Mouse (Mus musculus): Measurements from ENCODE around the gene Gm49342. TPM values are rescaled to one million over a fixed set of nuclear protein-coding genes. Genes with fewer than 3 reads are reported as not detected.

The Gm49342 gene
- polyA plus RNA-seq, 1 experiment from 2014 or later = not detected

DNA sequence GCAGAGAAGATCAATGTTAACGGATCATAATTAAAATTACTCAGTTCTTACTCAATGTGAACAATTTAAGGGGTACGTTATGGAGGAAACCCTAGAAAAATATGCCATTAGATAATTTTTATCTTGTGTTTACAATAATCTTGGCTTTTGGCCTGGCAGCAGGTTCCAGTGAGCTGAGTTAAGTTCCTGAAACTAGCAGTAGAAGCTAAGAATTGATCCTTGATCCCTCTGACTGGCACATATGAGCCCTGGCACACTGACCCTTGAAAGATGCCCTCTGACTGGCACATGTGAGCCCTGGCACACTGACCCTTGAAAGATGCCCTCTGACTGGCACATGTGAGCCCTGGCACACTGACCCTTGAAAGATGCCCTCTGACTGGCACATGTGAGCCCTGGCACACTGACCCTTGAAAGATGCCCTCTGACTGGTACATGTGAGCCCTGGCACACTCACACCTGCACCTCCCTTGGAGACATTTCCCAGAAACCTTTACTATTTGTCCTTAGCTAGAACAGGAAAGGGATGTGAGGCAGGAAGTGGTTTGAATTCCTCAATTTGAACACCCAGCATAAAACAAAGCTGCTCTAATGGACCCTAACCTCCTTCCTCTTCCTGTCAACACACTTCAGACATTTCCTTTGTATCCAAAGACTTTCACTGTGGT, 53.8 kb downstream of the Gm49342 start:
- no peak overlapping the region for H3K4me2 ChIP-seq
- ATAC-seq (ENCODE audit: low FRiP score, low read depth) = no peak
- H3K9ac ChIP-seq = no peak overlapping the region
- no peaks in the 10 kb centered on the region for H3K36me3 ChIP-seq
- H3K27ac ChIP-seq (replicated peaks) = no peak overlapping the region
- no peaks in the 10 kb centered on the region for H3K9me3 ChIP-seq
- no peak overlapping the region for H3K4me3 ChIP-seq
- 84% methylated on average over 2 of the region's 2 CpGs for WGBS
- no peaks in the 10 kb centered on the region for H3K27me3 ChIP-seq
- no peaks in the 10 kb centered on the region for H3K4me1 ChIP-seq (replicated peaks)

- H3K4me1 ChIP-seq (replicated peaks) = no peaks in the 10 kb centered on the region
- H3K9ac ChIP-seq = no peak within 1 kb of the TSS
- H3K9me3 ChIP-seq = no peaks in the 10 kb centered on the region
- 87% methylated on average over 8 of the region's 8 CpGs for WGBS
- H3K4me3 ChIP-seq = no peak within 1 kb of the TSS
- no peak within 1 kb of the TSS for H3K27ac ChIP-seq (replicated peaks)
- no peaks in the 10 kb centered on the region for H3K36me3 ChIP-seq
- H3K27me3 ChIP-seq = no peaks in the 10 kb centered on the region
- no peak for ATAC-seq (ENCODE audit: low FRiP score, low read depth)
- H3K4me2 ChIP-seq = no peak within 1 kb of the TSS
These were observed 63.0 kb downstream of the Gm49342 start, which contains the start of gene Rnase10 for GRCm38 (mm10) chr14:51007152-51007801. Rnase10 (plus strand) TSS chr14:51007751.

DNA sequence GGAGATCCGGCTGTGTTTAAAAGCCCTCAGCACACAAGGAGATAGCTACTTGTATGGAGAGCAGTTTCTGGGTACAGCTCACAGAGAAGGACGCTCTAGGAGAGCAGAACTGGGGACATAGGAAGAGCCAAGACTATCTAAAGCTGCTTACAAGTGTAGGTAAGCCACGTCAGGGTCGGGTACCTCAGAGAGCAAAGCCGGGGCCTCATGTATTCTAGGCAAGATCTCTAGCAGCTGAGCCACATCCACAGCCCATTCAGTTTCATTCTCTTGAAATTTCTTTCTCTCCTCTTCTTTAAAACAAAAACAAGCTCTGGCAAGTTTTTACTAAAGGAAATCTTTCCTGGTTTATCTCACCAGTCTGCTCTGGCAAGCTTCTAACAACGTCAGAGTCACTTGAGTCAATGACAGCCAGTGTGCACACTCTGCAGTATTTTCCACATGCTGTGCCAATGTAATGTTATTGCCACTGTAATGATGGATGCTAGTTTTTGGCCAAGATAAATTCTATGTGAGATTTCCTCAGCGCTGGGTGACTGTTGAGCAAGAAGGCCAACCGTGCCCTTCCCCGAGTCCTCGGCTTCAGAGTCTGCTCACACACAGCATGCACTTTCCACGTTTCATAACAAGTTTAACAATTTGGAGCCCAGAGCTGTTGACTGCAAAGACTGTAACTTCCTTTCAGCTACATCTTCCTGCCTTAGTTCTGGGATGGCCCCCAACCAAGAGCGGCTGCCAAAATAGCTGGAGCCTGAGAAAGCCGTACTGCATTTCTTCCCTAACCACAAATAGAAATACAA, 63.8 kb downstream of the Gm49342 start:
- no peak overlapping the region for H3K9ac ChIP-seq
- no peak for ATAC-seq (ENCODE audit: low FRiP score, low read depth)
- no peak overlapping the region for H3K4me2 ChIP-seq
- H3K9me3 ChIP-seq = no peaks in the 10 kb centered on the region
- H3K4me1 ChIP-seq (replicated peaks) = no peaks in the 10 kb centered on the region
- 82% methylated on average over 13 of the region's 13 CpGs for WGBS
- H3K27me3 ChIP-seq = no peaks in the 10 kb centered on the region
- H3K4me3 ChIP-seq = no peak overlapping the region
- no peak overlapping the region for H3K27ac ChIP-seq (replicated peaks)
- H3K36me3 ChIP-seq = no peaks in the 10 kb centered on the region

DNA sequence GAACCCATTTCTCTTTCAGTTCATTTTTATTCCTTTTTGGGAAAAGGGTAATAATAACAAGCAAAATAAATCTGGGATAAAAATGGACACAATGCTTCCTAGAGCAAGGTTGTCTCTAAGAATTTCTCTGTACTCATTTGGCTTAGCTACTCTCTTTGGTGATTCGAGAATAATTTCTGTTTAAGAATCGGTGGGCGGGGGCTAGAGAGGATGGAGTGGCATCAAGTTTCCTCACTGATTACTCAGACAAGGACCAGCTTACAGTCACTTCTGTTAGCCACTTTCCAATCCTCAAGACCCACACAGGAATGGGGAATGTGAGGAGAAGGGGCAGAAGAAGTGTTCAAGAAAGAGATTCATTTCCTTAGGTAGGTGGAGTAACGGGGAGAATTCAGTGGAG, 64.5 kb downstream of the Gm49342 start:
- Histone ChIP-seq H3K4me2 (no peak overlapping the region), H3K4me3 (no peak overlapping the region), H3K4me1 (replicated peaks) (no peaks in the 10 kb centered on the region), H3K9me3 (no peaks in the 10 kb centered on the region), H3K27ac (replicated peaks) (no peak overlapping the region), H3K27me3 (no peaks in the 10 kb centered on the region), H3K36me3 (no peaks in the 10 kb centered on the region), H3K9ac (no peak overlapping the region)
- no peak for ATAC-seq (ENCODE audit: low FRiP score, low read depth)
- WGBS = 92% methylated on average over 4 of the region's 4 CpGs

- WGBS = 89% methylated on average over 6 of the region's 6 CpGs
- no peaks in the 10 kb centered on the region for H3K4me1 ChIP-seq (replicated peaks)
These were observed 65.3 kb downstream of the Gm49342 start for GRCm38 (mm10) chr14:51009572-51009971.

More at GRCm38 (mm10) chr14:51009572-51009971, 65.3 kb downstream of the Gm49342 start:
- Histone ChIP-seq H3K27ac (replicated peaks) (no peak overlapping the region), H3K9me3 (no peaks in the 10 kb centered on the region), H3K4me2 (no peak overlapping the region), H3K27me3 (no peaks in the 10 kb centered on the region), H3K9ac (no peak overlapping the region), H3K36me3 (no peaks in the 10 kb centered on the region), H3K4me3 (no peak overlapping the region)
- no peak for ATAC-seq (ENCODE audit: low FRiP score, low read depth)

Other genes with a start within 250 kb of the Gm49342 start
- not detected in 2 replicates for gene Olfr748, start 237.1 kb upstream of the Gm49342 start, polyA plus RNA-seq (2015; fragmentation: Nextera tagmentation; extraction: Ambion mirVana)
- not detected in 2 replicates for gene Olfr749, start 199.4 kb upstream of the Gm49342 start, polyA plus RNA-seq (2015; fragmentation: Nextera tagmentation; extraction: Ambion mirVana)
- gene Ttc5, start 159.0 kb upstream of the Gm49342 start, polyA plus RNA-seq (2015; fragmentation: Nextera tagmentation; extraction: Ambion mirVana) = 121 and 127 TPM in 2 replicates
- not detected in 2 replicates for gene Ccnb1ip1, start 136.8 kb upstream of the Gm49342 start, polyA plus RNA-seq (2015; fragmentation: Nextera tagmentation; extraction: Ambion mirVana)
- gene Parp2, start 136.7 kb upstream of the Gm49342 start, polyA plus RNA-seq (2015; fragmentation: Nextera tagmentation; extraction: Ambion mirVana) = 44.3 and 45.4 TPM in 2 replicates
- 2.0 and 2.9 TPM in 2 replicates for gene Tep1, start 74.0 kb upstream of the Gm49342 start, polyA plus RNA-seq (2015; fragmentation: Nextera tagmentation; extraction: Ambion mirVana)
- 3.1 and 3.3 TPM in 2 replicates for gene Klhl33, start 47.0 kb upstream of the Gm49342 start, polyA plus RNA-seq (2015; fragmentation: Nextera tagmentation; extraction: Ambion mirVana)
- 110 and 111 TPM in 2 replicates for gene Osgep, start 19.6 kb upstream of the Gm49342 start, polyA plus RNA-seq (2015; fragmentation: Nextera tagmentation; extraction: Ambion mirVana)
- gene Apex1, start 19.5 kb upstream of the Gm49342 start, polyA plus RNA-seq (2015; fragmentation: Nextera tagmentation; extraction: Ambion mirVana) = 172 and 178 TPM in 2 replicates
- gene Pip4p1, start 13.7 kb upstream of the Gm49342 start, polyA plus RNA-seq (2015; fragmentation: Nextera tagmentation; extraction: Ambion mirVana) = 92.4 and 107 TPM in 2 replicates
- 22.1 and 25.5 TPM in 2 replicates for gene Pnp, start 13.4 kb upstream of the Gm49342 start, polyA plus RNA-seq (2015; fragmentation: Nextera tagmentation; extraction: Ambion mirVana)
- gene Pnp2, start 11.5 kb downstream of the Gm49342 start, polyA plus RNA-seq (2015; fragmentation: Nextera tagmentation; extraction: Ambion mirVana) = 0.79 and 0.82 TPM in 2 replicates
- gene Rnase10, start 63.2 kb downstream of the Gm49342 start, polyA plus RNA-seq (2015; fragmentation: Nextera tagmentation; extraction: Ambion mirVana) = not detected in 2 replicates
- not detected in 2 replicates for gene Rnase9, start 97.4 kb downstream of the Gm49342 start, polyA plus RNA-seq (2015; fragmentation: Nextera tagmentation; extraction: Ambion mirVana)
- gene Rnase11, start 105.6 kb downstream of the Gm49342 start, polyA plus RNA-seq (2015; fragmentation: Nextera tagmentation; extraction: Ambion mirVana) = not detected in 2 replicates
- gene Rnase12, start 113.1 kb downstream of the Gm49342 start, polyA plus RNA-seq (2015; fragmentation: Nextera tagmentation; extraction: Ambion mirVana) = not detected in 2 replicates
- 0.05 and 0.08 TPM in 2 replicates for gene Olfr750, start 129.9 kb downstream of the Gm49342 start, polyA plus RNA-seq (2015; fragmentation: Nextera tagmentation; extraction: Ambion mirVana)
- 16.4 and 17.6 TPM in 2 replicates for gene Rnase4, start 146.6 kb downstream of the Gm49342 start, polyA plus RNA-seq (2015; fragmentation: Nextera tagmentation; extraction: Ambion mirVana)
- 5.0 TPM in 2 replicates for gene Ang, start 146.6 kb downstream of the Gm49342 start, polyA plus RNA-seq (2015; fragmentation: Nextera tagmentation; extraction: Ambion mirVana)
- gene Eddm3b, start 169.9 kb downstream of the Gm49342 start, polyA plus RNA-seq (2015; fragmentation: Nextera tagmentation; extraction: Ambion mirVana) = not detected in 2 replicates
- gene Rnase6, start 179.4 kb downstream of the Gm49342 start, polyA plus RNA-seq (2015; fragmentation: Nextera tagmentation; extraction: Ambion mirVana) = 0.84 and 1.4 TPM in 2 replicates
- gene Rnase1, start 202.3 kb downstream of the Gm49342 start, polyA plus RNA-seq (2015; fragmentation: Nextera tagmentation; extraction: Ambion mirVana) = 0.54 and 0.96 TPM in 2 replicates
- gene Rnase2b, start 217.7 kb downstream of the Gm49342 start, polyA plus RNA-seq (2015; fragmentation: Nextera tagmentation; extraction: Ambion mirVana) = not detected in 2 replicates

Data from hindbrain, embryonic 15.5 days (tissue).